Comparison of ENCODE assay signal across 11 mouse cellular contexts in genomic region chr4:83020759-83021555, GRCm38 (mm10). TPM values are rescaled to one million over a fixed set of nuclear protein-coding genes. Genes with fewer than 3 reads are reported as not detected.
A peak's percentile ranks its signal among the peaks of the same experiment; 100 is the strongest.
DNase-seq lines count a peak whose midpoint lies in the region; ATAC-seq lines count a peak whose summit lies in the region.
"Had no signal": no experiment of that assay in that cellular context is flagged by ENCODE, and none has a peak within 500 bp of the region (broad histone marks: within the 10 kb centered on the region; RNA-seq: fewer than 3 reads in every experiment).

No protein-coding gene starts in this region.

- intact Hi-C loops in heart, postnatal 10 days (cut with DNase I) = no loop called here
- intact Hi-C loops in gastrocnemius, postnatal 36 days (cut with DNase I) = no loop called here

- H3K9ac ChIP-seq in intestine, embryonic 14.5 days (ENCODE audit: low read length) = no peak overlapping the region
- H3K9ac ChIP-seq in intestine, embryonic 16.5 days (ENCODE audit: low read depth, low read length) = no peak overlapping the region
- H3K9ac ChIP-seq: liver, embryonic 13.5 days had no signal

- no peak overlapping the region for H3K4me2 ChIP-seq in intestine, embryonic 14.5 days (ENCODE audit: low read length)
- H3K4me2 ChIP-seq in intestine, embryonic 16.5 days (ENCODE audit: low read depth, low read length) = no peak overlapping the region
- H3K4me2 ChIP-seq: liver, embryonic 13.5 days had no signal

- H3K9me3 ChIP-seq in intestine, embryonic 14.5 days (ENCODE audit: control insufficient read depth, low read length) = no peaks in the 10 kb centered on the region
- no peaks in the 10 kb centered on the region for H3K9me3 ChIP-seq in intestine, embryonic 16.5 days (ENCODE audit: control insufficient read depth, low read length)
- H3K9me3 ChIP-seq: liver, embryonic 13.5 days had no signal

- no peaks in the 10 kb centered on the region for H3K36me3 ChIP-seq in intestine, embryonic 14.5 days (ENCODE audit: control insufficient read depth, insufficient read depth, low read length)
- H3K36me3 ChIP-seq in intestine, embryonic 16.5 days (ENCODE audit: control insufficient read depth, insufficient read depth, low read length) = no peaks in the 10 kb centered on the region
- H3K36me3 ChIP-seq: liver, embryonic 13.5 days had no signal

- peak; percentile 53 for DNase-seq in intestine, embryonic 14.5 days (ENCODE audit: low spot score)
- peak; percentile 54 to 71 for DNase-seq in kidney, postnatal 4 days
- DNase-seq in retina, postnatal 1 day = peak; percentile 80
- DNase-seq in heart, postnatal 10 days = no peak
- DNase-seq in gastrocnemius, postnatal 36 days = no peak
- no peak for DNase-seq in right cerebral cortex, postnatal 25 days
- DNase-seq: liver, embryonic 13.5 days had no signal

- H3K27ac ChIP-seq in intestine, embryonic 14.5 days (ENCODE audit: low read depth) = no peak overlapping the region
- no peak overlapping the region for H3K27ac ChIP-seq in intestine, embryonic 16.5 days (ENCODE audit: low read length)
- H3K27ac ChIP-seq: liver, embryonic 13.5 days had no signal

- no peak overlapping the region for H3K4me3 ChIP-seq in intestine, embryonic 14.5 days (ENCODE audit: low read depth, low read length)
- no peak overlapping the region for H3K4me3 ChIP-seq in intestine, embryonic 16.5 days (ENCODE audit: low read length)
- H3K4me3 ChIP-seq: liver, embryonic 13.5 days; myocyte had no signal

- H3K4me1 ChIP-seq in intestine, embryonic 14.5 days (replicated peaks; ENCODE audit: control insufficient read depth, insufficient read depth, low read length) = no peaks in the 10 kb centered on the region; the same call in 1 of the 2 replicates
- no peaks in the 10 kb centered on the region for H3K4me1 ChIP-seq in intestine, embryonic 16.5 days (ENCODE audit: control insufficient read depth, insufficient read depth, low read length)
- H3K4me1 ChIP-seq: liver, embryonic 13.5 days had no signal

- WGBS in intestine, embryonic 14.5 days = 47% methylated on average over 15 of the region's 15 CpGs
- WGBS in intestine, embryonic 16.5 days = 46% methylated on average over 15 of the region's 15 CpGs

- ATAC-seq in intestine, embryonic 14.5 days (replicated peaks; ENCODE audit: low FRiP score, low TSS enrichment, low read depth) = no peak
- ATAC-seq in intestine, embryonic 16.5 days = no peak
- peak; percentile 82 for ATAC-seq in granulocyte monocyte progenitor cell, adult 5-6 weeks (replicated peaks; ENCODE audit: poor library complexity, severe bottlenecking)
- ATAC-seq: CD4-positive, CD25-positive, alpha-beta regulatory T cell, adult 4 months had no signal

- no peaks in the 10 kb centered on the region for H3K27me3 ChIP-seq in intestine, embryonic 14.5 days (replicated peaks; ENCODE audit: control insufficient read depth, insufficient read depth, low read length)
- no peaks in the 10 kb centered on the region for H3K27me3 ChIP-seq in intestine, embryonic 16.5 days (replicated peaks; ENCODE audit: control insufficient read depth, insufficient read depth, low read length)
- H3K27me3 ChIP-seq: liver, embryonic 13.5 days had no signal

RNA-seq across cellular contexts. Expression of gene Frem1, which starts 31.2 kb away (rescaled TPM):
- 18.2 and 19.5 TPM in 2 replicates for polyA plus RNA-seq in intestine, embryonic 14.5 days (2014; fragmentation: Nextera tagmentation; extraction: Ambion mirVana)
- polyA plus RNA-seq in intestine, embryonic 16.5 days (2015; fragmentation: Nextera tagmentation; extraction: Ambion mirVana) = 4.0 and 4.1 TPM in 2 replicates
- not detected in 2 replicates for total RNA-seq in granulocyte monocyte progenitor cell, adult 5-6 weeks (2014; fragmentation: Nextera tagmentation)
- total RNA-seq in granulocyte monocyte progenitor cell, adult 5-6 weeks (2017) = not detected in 2 replicates
- 1 to 10 TPM; 2.0 TPM for total RNA-seq in heart, postnatal 10 days (2021)
- total RNA-seq in gastrocnemius, postnatal 36 days (2021) = 1 to 10 TPM in 1 of 2 experiments, under 1 TPM in 1; 0.86 to 1.1 TPM
- polyA plus RNA-seq: CD4-positive, CD25-positive, alpha-beta regulatory T cell, adult 4 months had no signal

Comparison
In these comparisons a context has a peak if more than half of its experiments do, and no peak if none do; other contexts are left out.
1. DNase-seq: peak in intestine, embryonic 14.5 days (single experiment), kidney, postnatal 4 days (2 of 2) and retina, postnatal 1 day (single experiment); none in heart, postnatal 10 days (0 of 2), gastrocnemius, postnatal 36 days (0 of 2) and right cerebral cortex, postnatal 25 days (single experiment).